Mouse (Mus musculus) lung, postnatal 0 days (tissue): ENCODE measurements at regions not wholly inside any gene's neighbourhood (a gene's known extent, or its start where the extent isn't known, plus 50 kb on each side); places are given as distances from the start of the nearest gene placed in this dataset.

Experiments
- ATAC-seq: fragments of 200-750 bp; cut with Nextera tagmentation; 2 replicates; pipeline ENCODE4 v1.8.0; 2017; ENCODE audit warnings: moderate library complexity
- DNase-seq: peaks from one replicate; pipeline ENCODE4 v3.0.0-alpha.2; 2016; ENCODE audit warnings: low spot score
- H3K27ac ChIP-seq: fragments of 300-500 bp; sonication (generic); 2 replicates; pipeline ENCODE4 v1.5.1; 2014; ENCODE audit warnings: antibody characterized with exemption, mild to moderate bottlenecking, low read length, mixed read lengths
- H3K27me3 ChIP-seq: fragments of 300-500 bp; sonication (generic); replicated peaks from 2 replicates; pipeline ENCODE4 v1.6.1; 2014; ENCODE audit warnings: low read length, mixed read lengths; ENCODE audit not compliant: insufficient read depth
- H3K36me3 ChIP-seq: fragments of 300-500 bp; sonication (generic); 2 replicates; pipeline ENCODE4 v1.6.1; 2014; ENCODE audit warnings: low read length, mixed read lengths; ENCODE audit not compliant: insufficient read depth
- H3K4me1 ChIP-seq: fragments of 300-500 bp; sonication (generic); 2 replicates; pipeline ENCODE4 v1.6.1; 2014; ENCODE audit warnings: antibody characterized with exemption, low read depth, low read length, mixed read lengths; ENCODE audit not compliant: insufficient read depth
- H3K4me2 ChIP-seq: fragments of 300-500 bp; sonication (generic); replicated peaks from 2 replicates; pipeline ENCODE4 v1.6.1; 2014; ENCODE audit warnings: low read depth, mild to moderate bottlenecking, low read length, moderate library complexity, mixed read lengths
- H3K4me3 ChIP-seq: fragments of 300-500 bp; sonication (generic); 2 replicates; pipeline ENCODE4 v1.5.1; 2014; ENCODE audit warnings: low read depth, low read length
- H3K9ac ChIP-seq: fragments of 300-500 bp; sonication (generic); replicated peaks from 2 replicates; pipeline ENCODE4 v1.6.1; 2014; ENCODE audit warnings: low read depth, mild to moderate bottlenecking
- H3K9me3 ChIP-seq: fragments of 300-500 bp; sonication (generic); 2 replicates; pipeline ENCODE4 v1.6.1; 2016; ENCODE audit warnings: low read length, mixed read lengths
- CTCF ChIP-seq: IDR thresholded peaks from 2 replicates; pipeline ENCODE4 v1.5.1; 2016; ENCODE audit warnings: antibody characterized with exemption, mild to moderate bottlenecking
- EP300 ChIP-seq: IDR thresholded peaks from 2 replicates; pipeline ENCODE4 v1.6.1; 2016; ENCODE audit warnings: antibody characterized with exemption, mild to moderate bottlenecking, control low read depth
- WGBS: fragments of 180-500 bp; shearing (Covaris S2); extraction: QIAGEN DNeasy Blood & Tissue Kit; methylation state at CpG from one replicate; pipeline ENCODE4 v1.1.7; 2014; 5-methylcytosine and 5-hydroxymethylcytosine counted together

DNA sequence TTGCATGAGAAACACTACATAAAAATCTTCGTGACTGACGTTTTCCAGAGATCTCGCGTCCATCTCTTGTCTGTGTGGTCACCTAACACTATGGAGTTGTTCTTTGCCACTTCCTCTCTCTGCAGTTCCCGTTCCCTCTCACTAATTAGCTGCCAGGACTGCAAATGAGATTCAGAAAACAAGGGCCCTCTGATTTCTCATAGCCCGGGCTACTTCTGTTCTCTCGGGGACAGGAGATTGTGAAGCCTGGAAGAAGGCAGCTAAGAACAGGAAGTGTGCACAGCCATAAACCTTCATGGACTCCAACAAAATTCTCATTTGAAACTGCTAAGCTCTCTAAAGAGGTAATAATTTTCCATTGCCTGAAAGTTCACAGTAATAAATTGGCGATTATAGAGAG is 358.9 kb upstream of the Actbl2 start:
- no peak overlapping the region for H3K9ac ChIP-seq
- WGBS: 73% methylated on average over 8 of the region's 8 CpGs
- no peaks in the 10 kb centered on the region for H3K4me1 ChIP-seq
- H3K4me3 ChIP-seq: no peak overlapping the region
- H3K27ac ChIP-seq: no peak overlapping the region
- ATAC-seq: no peak
- no peak overlapping the region for H3K4me2 ChIP-seq
- H3K9me3 ChIP-seq: no peaks in the 10 kb centered on the region
- no peaks in the 10 kb centered on the region for H3K36me3 ChIP-seq
- no peaks in the 10 kb centered on the region for H3K27me3 ChIP-seq
- no peak for TF ChIP-seq CTCF
- no peak for TF ChIP-seq EP300
- no peak for DNase-seq

DNA sequence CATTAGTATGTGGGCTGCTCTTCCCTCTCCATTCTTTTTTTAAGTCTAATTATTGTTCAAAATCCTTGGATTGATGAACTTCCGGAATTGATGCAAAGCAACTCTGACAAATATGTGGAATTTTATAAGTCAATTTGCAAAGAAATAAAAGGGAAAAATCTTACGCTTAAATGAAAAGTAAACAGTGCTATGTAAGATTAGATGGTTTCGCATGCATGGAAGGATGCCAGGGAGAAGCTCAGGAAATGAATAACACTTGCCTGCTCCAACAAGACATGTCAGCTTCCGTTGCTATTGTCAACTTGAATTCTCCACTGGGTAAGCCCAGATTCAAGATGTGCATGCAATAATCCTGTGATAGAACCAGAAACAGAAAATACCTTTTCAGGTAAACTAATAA is 357.2 kb upstream of the Actbl2 start:
- ATAC-seq (no peak), DNase-seq (peak; percentile 49)
- TF ChIP-seq EP300 (no peak), CTCF (no peak)
- Histone ChIP-seq H3K4me3 (no peak overlapping the region), H3K9ac (no peak overlapping the region), H3K9me3 (no peaks in the 10 kb centered on the region), H3K4me2 (no peak overlapping the region), H3K27me3 (no peaks in the 10 kb centered on the region), H3K4me1 (0 out of 2 replicates have a peak, but pooled peaks cover 7% of the 10 kb centered on the region), H3K27ac (no peak overlapping the region), H3K36me3 (no peaks in the 10 kb centered on the region)
- 30% methylated on average over 4 of the region's 4 CpGs for WGBS

DNA sequence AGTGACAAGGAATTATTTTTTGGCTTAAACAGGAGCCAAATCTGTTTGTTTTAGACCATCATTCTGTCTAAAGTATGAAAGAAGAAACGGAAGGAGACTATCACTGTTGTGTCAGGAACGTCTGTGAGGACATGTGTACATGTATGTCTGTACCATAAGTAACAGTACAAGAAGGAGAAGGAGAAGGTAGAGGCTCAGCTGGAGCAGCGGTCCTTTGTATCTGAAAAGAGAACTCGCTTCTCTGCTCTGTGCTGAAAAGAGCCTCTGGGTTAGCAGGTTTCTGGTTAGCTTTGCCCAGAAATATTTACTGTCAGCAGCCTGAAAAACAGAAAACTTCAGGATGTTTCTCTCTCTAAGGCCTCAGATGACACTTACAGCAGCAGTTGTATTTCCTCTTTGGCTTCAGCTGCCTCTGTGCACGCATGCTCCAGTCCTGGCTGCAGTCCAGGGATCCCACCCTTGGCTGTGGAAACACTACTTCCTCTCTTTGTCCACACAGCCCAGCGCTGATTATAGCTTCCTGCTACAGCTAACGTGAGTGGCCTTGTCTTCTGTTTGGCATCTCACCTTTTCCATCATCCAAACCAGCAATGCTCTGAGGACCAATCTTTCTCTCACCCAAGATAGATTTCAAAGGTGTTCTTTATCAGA is 351.7 kb upstream of the Actbl2 start:
- Histone ChIP-seq H3K4me3 (no peak overlapping the region), H3K4me2 (no peak overlapping the region), H3K27me3 (no peaks in the 10 kb centered on the region), H3K9me3 (no peaks in the 10 kb centered on the region), H3K36me3 (no peaks in the 10 kb centered on the region), H3K4me1 (peaks cover 20% of the 10 kb centered on the region; the same call in 1 of the 2 replicates), H3K9ac (no peak overlapping the region), H3K27ac (0 out of 2 replicates have a peak overlapping the region, but pooled peaks have one; percentile 28)
- peak; percentile 83 for TF ChIP-seq EP300
- no peak for TF ChIP-seq CTCF
- 15% methylated on average over 7 of the region's 7 CpGs for WGBS
- DNase-seq (peak; percentile 89), ATAC-seq (peak; percentile 92)

DNA sequence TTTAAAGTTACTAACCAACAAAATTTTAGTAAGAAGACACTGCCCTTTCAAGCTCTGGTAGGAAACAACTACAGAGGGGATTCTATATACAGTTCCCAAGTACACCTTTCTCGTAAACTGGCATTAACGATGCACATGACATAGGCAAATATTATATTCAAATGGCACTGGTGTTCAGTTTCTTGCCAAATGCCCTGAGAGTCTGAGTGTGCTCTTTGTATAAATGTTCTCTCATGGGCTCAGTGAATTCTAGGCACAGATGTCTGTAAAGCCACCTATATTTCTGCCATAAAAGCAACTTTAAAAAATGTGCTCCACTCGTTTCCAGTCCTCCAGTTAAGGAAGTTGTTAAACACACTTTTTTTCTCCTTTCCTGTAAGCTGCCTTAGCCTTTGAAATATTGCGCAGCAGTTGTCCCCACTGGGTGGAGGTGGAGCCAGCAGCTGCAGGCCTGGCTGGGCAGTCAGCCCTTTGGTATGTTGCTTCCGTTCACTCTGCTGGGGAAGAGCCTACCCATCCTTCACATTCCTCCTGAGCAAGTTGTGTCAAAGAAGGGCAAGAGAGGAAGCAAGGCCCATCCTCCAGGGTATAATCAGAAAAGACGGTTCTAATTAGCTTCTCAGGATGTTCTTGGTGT is 347.4 kb upstream of the Actbl2 start:
- peak; percentile 79 for DNase-seq
- Histone ChIP-seq H3K27ac (no peak overlapping the region), H3K27me3 (no peaks in the 10 kb centered on the region), H3K9me3 (no peaks in the 10 kb centered on the region), H3K4me2 (no peak overlapping the region), H3K4me1 (peaks cover 15% of the 10 kb centered on the region; the same call in 1 of the 2 replicates), H3K36me3 (no peaks in the 10 kb centered on the region), H3K4me3 (no peak overlapping the region), H3K9ac (no peak overlapping the region)
- WGBS: 21% methylated on average over 6 of the region's 6 CpGs
- peak; percentile 71 for ATAC-seq
- TF ChIP-seq EP300: 0 out of 2 replicates have a peak, but pooled peaks have one; percentile 20
- peak; percentile 18; the same call in 1 of the 2 replicates for TF ChIP-seq CTCF

DNA sequence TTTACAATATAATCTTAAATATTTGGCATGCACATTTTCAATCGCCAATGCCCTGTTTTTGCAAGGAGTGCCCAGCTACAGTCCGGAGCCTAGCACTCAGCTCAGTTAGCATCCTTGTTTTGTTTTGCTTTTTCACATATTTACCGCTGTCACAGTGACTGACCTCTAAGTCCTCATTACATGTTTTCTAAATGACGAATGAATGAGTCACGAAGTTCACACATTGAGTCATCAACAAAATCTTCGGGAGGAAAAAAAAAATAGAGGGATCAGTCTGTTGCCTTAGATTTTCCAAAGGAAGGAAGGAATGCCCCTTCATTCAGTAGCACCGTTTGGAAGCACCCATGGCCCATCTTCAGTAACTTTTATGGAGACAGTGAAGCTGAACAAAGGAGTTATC is 342.9 kb upstream of the Actbl2 start:
- TF ChIP-seq CTCF: no peak
- TF ChIP-seq EP300: no peak
- Histone ChIP-seq H3K27me3 (no peaks in the 10 kb centered on the region), H3K4me2 (no peak overlapping the region), H3K36me3 (no peaks in the 10 kb centered on the region), H3K4me1 (0 out of 2 replicates have a peak, but pooled peaks cover 6% of the 10 kb centered on the region), H3K27ac (no peak overlapping the region), H3K9me3 (no peaks in the 10 kb centered on the region), H3K9ac (no peak overlapping the region), H3K4me3 (no peak overlapping the region)
- ATAC-seq (no peak), DNase-seq (no peak)
- 76% methylated on average over 7 of the region's 7 CpGs for WGBS

DNA sequence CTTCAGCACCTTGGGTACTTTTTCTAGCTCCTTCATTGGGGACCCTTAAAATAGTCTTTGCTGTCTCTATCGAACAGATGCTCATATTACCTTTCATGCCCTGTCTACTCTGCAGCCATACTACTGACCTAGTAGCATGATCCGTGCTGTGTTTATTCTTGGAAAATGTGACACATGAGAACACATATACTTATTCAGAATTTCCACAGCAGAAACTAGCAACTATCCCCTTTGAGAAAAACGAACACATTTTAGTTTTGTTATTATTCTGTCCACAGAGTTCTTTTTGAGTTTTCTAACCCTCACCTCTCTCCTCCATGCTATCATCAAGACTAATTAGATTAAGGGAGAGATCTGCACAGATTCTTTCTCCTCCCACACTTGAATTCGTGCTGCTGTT is 341.6 kb upstream of the Actbl2 start:
- Histone ChIP-seq H3K36me3 (no peaks in the 10 kb centered on the region), H3K4me1 (no peaks in the 10 kb centered on the region), H3K27ac (no peak overlapping the region), H3K4me3 (no peak overlapping the region), H3K9me3 (no peaks in the 10 kb centered on the region), H3K4me2 (no peak overlapping the region), H3K9ac (no peak overlapping the region), H3K27me3 (no peaks in the 10 kb centered on the region)
- TF ChIP-seq CTCF (no peak), EP300 (no peak)
- DNase-seq: no peak
- ATAC-seq: no peak
- 79% methylated on average over 4 of the region's 4 CpGs for WGBS
